In the genomic region with DNA sequence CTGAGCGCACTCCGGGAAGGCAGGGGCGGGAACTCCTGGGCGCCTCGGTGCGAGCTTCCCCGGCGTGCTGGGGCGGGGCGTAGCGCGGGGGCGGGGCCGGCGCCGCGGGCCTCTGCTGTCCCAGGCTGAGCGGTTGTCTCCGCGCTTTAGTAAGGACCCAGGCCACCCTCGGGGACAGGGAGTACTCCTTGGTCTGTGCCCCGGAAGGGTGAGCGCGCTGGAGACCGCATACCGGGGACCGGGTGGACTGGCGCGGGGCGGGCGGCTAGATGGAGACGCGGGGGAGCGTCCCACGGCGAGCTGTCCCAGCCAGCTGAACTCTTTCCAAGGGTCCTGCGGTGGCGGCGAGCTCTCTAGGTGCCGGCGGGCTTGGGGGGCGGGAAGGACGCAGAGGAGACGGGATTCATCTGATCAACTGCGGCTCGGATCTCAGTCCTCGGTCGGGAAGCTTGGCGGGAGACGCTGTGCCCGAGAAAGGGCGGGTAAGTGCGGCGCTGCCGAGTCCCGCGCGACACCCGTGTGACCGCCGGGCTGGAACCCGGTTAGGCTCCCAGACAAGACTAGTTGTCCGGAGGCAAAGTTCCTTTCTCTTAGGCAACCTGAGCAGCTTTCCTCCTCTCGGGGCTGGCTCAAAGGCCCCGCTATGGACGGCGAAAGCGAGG, we compare ENCODE assay signal across 8 mouse cellular contexts. TPM values are rescaled to one million over a fixed set of nuclear protein-coding genes. Genes with fewer than 3 reads are reported as not detected.
DNase-seq lines count a peak whose midpoint lies in the region; ATAC-seq and TF ChIP-seq lines count a peak whose summit lies in the region.

No protein-coding gene starts in this region.

- TF ChIP-seq POLR2A in olfactory bulb, adult 2 months (IDR thresholded peaks at IDR 0.05; ENCODE audit: insufficient read depth, low read depth, low read length) = no peak

- H3K4me2 ChIP-seq in embryonic facial prominence, embryonic 12.5 days (replicated peaks) = peak overlapping the region; percentile 80
- H3K4me2 ChIP-seq in heart, embryonic 12.5 days = peak overlapping the region; percentile 94
- peak overlapping the region; percentile 90 for H3K4me2 ChIP-seq in kidney, embryonic 15.5 days

- H3K36me3 ChIP-seq in embryonic facial prominence, embryonic 12.5 days = no peaks in the 10 kb centered on the region
- H3K36me3 ChIP-seq in heart, embryonic 12.5 days = no peaks in the 10 kb centered on the region
- 0 out of 2 replicates have a peak, but pooled peaks cover 5% of the 10 kb centered on the region for H3K36me3 ChIP-seq in kidney, embryonic 15.5 days

- DNase-seq in spleen, adult 18-20 months = peak; percentile 3 to 4
- DNase-seq in spleen, postnatal 36 days (ENCODE audit: low spot score in 2 of 2) = no peak
- DNase-seq in lung, adult 18-20 months = peak; percentile 82 to 86
- DNase-seq in urinary bladder, postnatal 25 days (ENCODE audit: low spot score) = peak; percentile 42

- under 1% methylated on average over 67 of the region's 68 CpGs for WGBS in embryonic facial prominence, embryonic 12.5 days
- WGBS in heart, embryonic 12.5 days = under 1% methylated on average over 68 of the region's 68 CpGs
- WGBS in kidney, embryonic 15.5 days = under 1% methylated on average over 68 of the region's 68 CpGs
- WGBS in olfactory bulb, adult 2 months = under 1% methylated on average over 68 of the region's 68 CpGs

- H3K4me3 ChIP-seq in embryonic facial prominence, embryonic 12.5 days = peak overlapping the region; percentile 77
- H3K4me3 ChIP-seq in heart, embryonic 12.5 days = peak overlapping the region; percentile 78
- H3K4me3 ChIP-seq in kidney, embryonic 15.5 days (replicated peaks) = peak overlapping the region; percentile 85
- H3K4me3 ChIP-seq in olfactory bulb, adult 2 months (ENCODE audit: insufficient read depth, low read depth, low read length) = peak overlapping the region; percentile 64

- 0 out of 2 replicates have a peak overlapping the region, but pooled peaks have one; percentile 54 for H3K27ac ChIP-seq in embryonic facial prominence, embryonic 12.5 days
- H3K27ac ChIP-seq in heart, embryonic 12.5 days (ENCODE audit: poor library complexity, severe bottlenecking) = 0 out of 2 replicates have a peak overlapping the region, but pooled peaks have one; percentile 17
- peak overlapping the region; percentile 91 for H3K27ac ChIP-seq in kidney, embryonic 15.5 days
- no peak overlapping the region for H3K27ac ChIP-seq in olfactory bulb, adult 2 months (ENCODE audit: insufficient read depth, low read depth, low read length)

- TF ChIP-seq CTCF in olfactory bulb, adult 2 months (IDR thresholded peaks at IDR 0.05; ENCODE audit: insufficient read depth, low read depth, low read length) = no peak

- H3K9ac ChIP-seq in embryonic facial prominence, embryonic 12.5 days = peak overlapping the region; percentile 70
- peak overlapping the region; percentile 71 for H3K9ac ChIP-seq in heart, embryonic 12.5 days
- peak overlapping the region; percentile 73 for H3K9ac ChIP-seq in kidney, embryonic 15.5 days

- ATAC-seq in embryonic facial prominence, embryonic 12.5 days (ENCODE audit: insufficient number of reproducible peaks, insufficient read depth, low FRiP score, low TSS enrichment) = peak; percentile 92
- peak; percentile 92 for ATAC-seq in heart, embryonic 12.5 days (ENCODE audit: insufficient number of reproducible peaks, low FRiP score)
- peak; percentile 98 for ATAC-seq in kidney, embryonic 15.5 days (replicated peaks; ENCODE audit: low FRiP score)

- H3K27me3 ChIP-seq in embryonic facial prominence, embryonic 12.5 days = 0 out of 2 replicates have a peak, but pooled peaks cover 5% of the 10 kb centered on the region
- H3K27me3 ChIP-seq in heart, embryonic 12.5 days (replicated peaks) = no peaks in the 10 kb centered on the region; the same call in 1 of the 2 replicates
- H3K27me3 ChIP-seq in kidney, embryonic 15.5 days = 0 out of 2 replicates have a peak, but pooled peaks cover 7% of the 10 kb centered on the region

- H3K4me1 ChIP-seq in embryonic facial prominence, embryonic 12.5 days = 0 out of 2 replicates have a peak, but pooled peaks cover 4% of the 10 kb centered on the region
- H3K4me1 ChIP-seq in heart, embryonic 12.5 days (replicated peaks) = peaks cover 8% of the 10 kb centered on the region; the same call in 1 of the 2 replicates
- peaks cover 25% of the 10 kb centered on the region for H3K4me1 ChIP-seq in kidney, embryonic 15.5 days
- peaks cover 9% of the 10 kb centered on the region; the same call in 1 of the 2 replicates for H3K4me1 ChIP-seq in olfactory bulb, adult 2 months (ENCODE audit: control insufficient read depth, insufficient read depth, low read length)

- no peaks in the 10 kb centered on the region for H3K9me3 ChIP-seq in embryonic facial prominence, embryonic 12.5 days
- H3K9me3 ChIP-seq in heart, embryonic 12.5 days (replicated peaks) = no peaks in the 10 kb centered on the region
- H3K9me3 ChIP-seq in kidney, embryonic 15.5 days (replicated peaks) = no peaks in the 10 kb centered on the region

RNA-seq across cellular contexts. Expression of gene Arhgef26, which starts 0.8 kb away (rescaled TPM):
- 12.5 and 12.9 TPM in 2 replicates for polyA plus RNA-seq in embryonic facial prominence, embryonic 12.5 days (2016; fragmentation: Nextera tagmentation; extraction: Ambion mirVana)
- 6.7 and 7.8 TPM in 2 replicates for polyA plus RNA-seq in heart, embryonic 12.5 days (2016; fragmentation: Nextera tagmentation; extraction: Ambion mirVana)
- polyA plus RNA-seq in kidney, embryonic 15.5 days (2015; fragmentation: Nextera tagmentation; extraction: Ambion mirVana) = 14.1 and 14.8 TPM in 2 replicates
- polyA plus RNA-seq in olfactory bulb, adult 2 months (2012; ENCODE audit: insufficient read depth, insufficient read length, low replicate concordance, missing spikeins) = not detected in 2 replicates

Comparison
In these comparisons a context has a peak if more than half of its experiments do, and no peak if none do; other contexts are left out.
1. DNase-seq: peak in spleen, adult 18-20 months (2 of 2), lung, adult 18-20 months (2 of 2) and urinary bladder, postnatal 25 days (single experiment); none in spleen, postnatal 36 days (0 of 2).
2. Peak in every context shown above with its lines, with median percentiles within 50 percentile points of each other: ATAC-seq, H3K4me2 ChIP-seq, H3K4me3 ChIP-seq and H3K9ac ChIP-seq.